Mouse (Mus musculus) brain, embryonic 14.5 days (tissue): ENCODE results near the gene Cog2.

Source experiments
- CTCF ChIP-seq: fragments of 200-500 bp; IDR thresholded peaks from 2 replicates; pipeline ENCODE4 v1.5.1; 2012; ENCODE audit warnings: inconsistent platforms, mild to moderate bottlenecking, moderate library complexity, borderline replicate concordance; ENCODE audit not compliant: insufficient read depth, insufficient read length; ENCODE audit errors: extremely low read depth
- POLR2A ChIP-seq: fragments of 200-500 bp; IDR thresholded peaks from 2 replicates; pipeline ENCODE4 v1.6.1; 2012; ENCODE audit warnings: mild to moderate bottlenecking, inconsistent platforms, borderline replicate concordance; ENCODE audit not compliant: poor library complexity, insufficient read depth, insufficient read length, severe bottlenecking; ENCODE audit errors: extremely low read depth

- TF ChIP-seq CTCF (no peak), POLR2A (no peak)
These were observed 14.9 kb downstream of the Cog2 start for GRCm38 (mm10) chr8:124535451-124535850.
